Mouse (Mus musculus) CD4-positive, CD25-positive, alpha-beta regulatory T cell, adult 2 months (primary cell): ENCODE data around the gene Enpp7.

Source experiments
- DNase-seq: peaks from one replicate; pipeline ENCODE4 v3.0.0-alpha.2; 2012; ENCODE audit warnings: low read depth, low spot score

Gene Enpp7

DNA sequence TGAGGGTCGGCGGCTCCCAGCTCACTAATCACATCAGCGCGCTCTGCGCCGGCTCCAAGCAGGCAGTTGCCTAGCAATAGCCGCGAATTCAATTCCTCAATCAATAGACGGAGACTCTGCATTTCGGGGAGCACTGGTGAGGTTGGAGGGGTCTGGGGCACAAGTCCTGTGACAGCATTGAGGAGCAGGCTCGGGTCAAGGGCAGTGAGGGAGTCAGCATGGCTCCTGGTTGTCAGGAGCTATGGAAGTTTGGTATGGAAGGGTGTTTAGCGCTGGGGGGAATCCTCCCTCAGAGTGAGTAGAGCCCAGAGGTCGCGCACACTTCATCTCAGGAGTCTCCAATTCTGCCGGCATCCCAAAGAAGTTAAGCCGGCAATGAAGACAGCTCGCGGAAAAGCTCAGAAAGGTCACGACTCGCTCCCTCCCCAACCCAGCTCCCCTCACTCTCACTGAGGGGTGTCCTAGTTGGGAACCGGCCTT lies 47.7 kb downstream of the Enpp7 start:
- DNase-seq: peak; percentile 25

DNA sequence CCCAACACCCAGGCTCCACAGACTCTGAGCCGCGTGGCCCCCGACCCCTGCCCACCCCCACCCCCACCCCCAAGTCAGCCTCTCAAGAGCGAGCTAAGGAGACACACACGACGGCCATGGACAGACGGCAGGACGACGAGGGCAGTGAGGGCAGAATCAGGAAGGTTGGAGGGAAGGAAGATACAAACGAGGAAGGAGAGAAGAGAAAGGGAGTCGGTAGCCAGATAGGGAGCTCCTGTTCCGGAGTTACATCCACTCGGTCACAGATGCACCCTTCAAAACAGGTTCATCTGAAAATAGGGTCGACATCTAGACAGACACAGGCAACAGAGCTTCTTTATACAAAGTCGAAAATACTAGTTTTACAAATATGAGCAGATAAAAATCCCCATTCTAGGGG lies 48.5 kb downstream of the Enpp7 start:
- no peak for DNase-seq

- DNase-seq: no peak
Measured at GRCm38 (mm10) chr11:119036934-119037779, 49.2 kb downstream of the Enpp7 start.

GRCm38 (mm10) chr11:119037780-119038401 lies 49.9 kb downstream of the Enpp7 start:
- no peak for DNase-seq

DNA sequence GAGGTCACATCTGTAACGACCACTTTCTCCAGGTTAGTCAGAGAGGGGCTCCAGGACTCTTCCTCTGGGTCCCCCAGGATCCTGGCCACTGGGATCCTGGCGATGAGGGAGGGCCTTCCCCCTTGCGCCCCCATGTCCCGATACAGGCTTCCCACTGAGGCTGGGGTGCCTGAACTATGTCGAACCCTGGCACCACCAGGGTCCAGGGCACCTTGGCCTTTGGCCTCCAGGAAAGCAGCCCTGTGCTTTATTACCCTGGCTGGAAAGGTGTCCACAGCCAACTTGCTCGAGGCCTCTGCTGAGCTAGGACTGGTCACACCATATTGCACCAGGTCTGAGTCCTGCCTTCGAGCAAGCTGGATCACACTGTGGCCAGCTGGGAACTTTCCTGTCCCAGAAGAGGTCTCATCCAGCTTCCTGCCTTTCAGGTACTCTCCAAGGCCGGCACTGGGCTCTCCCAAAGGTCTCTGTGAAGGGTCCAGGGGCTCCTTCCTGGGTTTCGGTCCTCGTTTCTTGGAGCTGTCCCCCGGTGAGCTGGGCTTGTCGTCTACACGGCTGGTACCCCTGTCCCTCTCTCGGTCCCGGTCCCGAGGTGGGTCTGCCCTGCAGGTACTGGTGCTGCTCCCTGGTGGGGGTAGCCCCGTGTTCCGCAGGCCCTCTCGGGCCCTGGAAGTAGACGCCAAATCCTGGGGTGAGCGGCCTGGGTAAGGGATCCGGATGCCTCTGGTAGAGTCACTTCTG lies 50.9 kb downstream of the Enpp7 start:
- DNase-seq: no peak

- no peak for DNase-seq
Measured at GRCm38 (mm10) chr11:119039732-119040512, 51.9 kb downstream of the Enpp7 start.

DNA sequence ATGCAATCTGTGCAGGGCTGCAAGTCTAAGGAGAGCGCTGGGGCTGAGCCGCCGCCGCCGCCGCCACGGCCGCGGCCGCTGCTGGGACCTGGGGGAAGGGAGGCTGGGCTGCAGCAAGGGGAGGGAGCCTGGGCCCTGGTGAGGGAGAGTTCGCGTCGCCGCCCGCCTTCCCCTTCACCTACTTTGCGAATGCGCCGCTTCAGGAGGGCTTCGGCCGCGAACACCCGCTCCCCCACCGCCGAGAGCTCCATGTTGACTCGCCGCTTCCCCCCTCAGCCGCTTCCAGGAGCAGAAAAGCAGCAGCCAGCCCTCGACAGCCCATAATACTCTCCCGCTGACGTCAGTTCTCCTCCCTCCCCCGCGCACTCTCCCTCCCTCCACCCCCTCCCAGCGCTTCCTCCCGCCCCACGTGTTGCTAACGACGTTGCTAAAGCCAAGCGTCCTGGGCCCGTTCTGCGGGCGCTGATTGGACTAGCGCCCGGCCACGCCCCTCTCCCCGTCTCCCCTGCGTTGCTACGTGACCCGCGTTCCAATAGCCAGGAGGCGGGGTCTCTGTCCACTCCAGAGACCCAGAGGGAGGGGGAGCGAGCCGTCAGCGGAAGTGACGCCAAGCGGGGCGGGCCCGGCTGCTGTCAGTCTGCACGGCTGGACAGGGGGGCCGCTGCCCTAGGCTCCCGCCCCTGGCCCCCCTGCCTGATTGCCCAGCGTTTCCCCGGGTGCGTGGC lies 52.8 kb downstream of the Enpp7 start, which contains the start of gene Cbx8:
Gene Cbx8 (minus strand): TSS at position 370 of the 725 bp plus-strand sequence.
- DNase-seq: peak; percentile 99

GRCm38 (mm10) chr11:119041325-119041716 lies 53.3 kb downstream of the Enpp7 start:
- DNase-seq: no peak

- peak; percentile 75 for DNase-seq
Measured at GRCm38 (mm10) chr11:119041750-119042465, 53.9 kb downstream of the Enpp7 start.
